Mouse (Mus musculus) liver, embryonic 14.5 days (tissue): ENCODE data around the gene Edaradd.

ENCODE experiments used
- CTCF ChIP-seq: IDR thresholded peaks from 2 replicates; pipeline ENCODE4 v1.5.1; 2016; ENCODE audit warnings: antibody characterized with exemption, low read depth, control low read depth
- EP300 ChIP-seq: IDR thresholded peaks from 2 replicates; pipeline ENCODE4 v1.6.1; 2016; ENCODE audit warnings: antibody characterized with exemption, low read depth

DNA sequence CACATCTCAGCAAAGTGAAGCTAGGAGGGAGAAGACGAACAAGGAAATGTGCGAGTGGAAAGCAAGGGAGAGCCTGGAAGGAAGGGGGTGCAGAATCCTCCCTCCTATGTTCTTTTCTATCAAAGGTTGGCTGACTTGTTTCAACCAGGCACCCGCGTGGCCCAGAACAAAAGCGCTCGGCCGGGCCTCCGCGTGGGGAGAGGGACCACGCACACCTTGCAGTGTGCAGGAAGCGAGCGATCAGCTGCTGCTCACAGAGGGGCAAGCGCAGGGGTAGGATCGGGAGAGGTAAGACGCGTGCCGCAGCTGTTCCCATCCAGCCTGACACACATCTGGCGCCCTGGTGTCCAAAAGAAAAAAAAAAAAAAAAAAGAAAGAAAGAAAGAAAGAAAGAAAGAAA is 867 bp downstream of the Edaradd start:
- TF ChIP-seq CTCF (no peak), EP300 (no peak)
